Mouse (Mus musculus) liver, postnatal 0 days (tissue): Measurements from ENCODE around the gene Prokr1. TPM values are rescaled to one million over a fixed set of nuclear protein-coding genes. Genes with fewer than 3 reads are reported as not detected.

Experiments
- ATAC-seq: fragments of 200-750 bp; cut with Nextera tagmentation; 2 replicates; pipeline ENCODE4 v1.8.0; 2017; ENCODE audit warnings: mild to moderate bottlenecking, moderate library complexity
- DNase-seq: peaks from one replicate; pipeline ENCODE4 v3.0.0-alpha.2; 2016
- H3K27ac ChIP-seq: fragments of 300-500 bp; sonication (generic); 2 replicates; pipeline ENCODE4 v1.5.1; 2014; ENCODE audit warnings: antibody characterized with exemption, moderate library complexity, mild to moderate bottlenecking, low read depth
- H3K27me3 ChIP-seq: fragments of 300-500 bp; sonication (generic); 2 replicates; pipeline ENCODE4 v1.6.1; 2014; ENCODE audit warnings: low read length, control low read depth, mixed read lengths; ENCODE audit not compliant: insufficient read depth
- H3K36me3 ChIP-seq: fragments of 300-500 bp; sonication (generic); replicated peaks from 2 replicates; pipeline ENCODE4 v1.6.1; 2014; ENCODE audit warnings: mild to moderate bottlenecking, control low read depth, low read length, moderate library complexity, mixed read lengths; ENCODE audit not compliant: insufficient read depth
- H3K4me1 ChIP-seq: fragments of 300-500 bp; sonication (generic); 2 replicates; pipeline ENCODE4 v1.6.1; 2014; ENCODE audit warnings: antibody characterized with exemption, mild to moderate bottlenecking, control low read depth; ENCODE audit not compliant: insufficient read depth
- H3K4me2 ChIP-seq: fragments of 300-500 bp; sonication (generic); 2 replicates; pipeline ENCODE4 v1.6.1; 2014; ENCODE audit warnings: low read depth, mild to moderate bottlenecking, low read length, moderate library complexity, mixed read lengths
- H3K4me3 ChIP-seq: fragments of 300-500 bp; sonication (generic); 2 replicates; pipeline ENCODE4 v1.5.1; 2014; ENCODE audit warnings: low read depth, low read length
- H3K9ac ChIP-seq: fragments of 300-500 bp; sonication (generic); replicated peaks from 2 replicates; pipeline ENCODE4 v1.6.1; 2014; ENCODE audit warnings: mild to moderate bottlenecking, moderate library complexity
- H3K9me3 ChIP-seq: fragments of 300-500 bp; sonication (generic); 2 replicates; pipeline ENCODE4 v1.6.1; 2016; ENCODE audit warnings: mild to moderate bottlenecking, control low read depth, low read length, mixed read lengths
- CTCF ChIP-seq: sonication (generic); IDR thresholded peaks from 2 replicates; pipeline ENCODE4 v1.5.1; 2016; ENCODE audit warnings: antibody characterized with exemption, low read depth
- EP300 ChIP-seq: IDR thresholded peaks from 2 replicates; pipeline ENCODE4 v1.6.1; 2016; ENCODE audit warnings: antibody characterized with exemption, low read depth, mild to moderate bottlenecking
- whole genome bisulfite sequencing: fragments of 180-500 bp; shearing (Covaris S2); extraction: QIAGEN DNeasy Blood & Tissue Kit; methylation state at CpG from one replicate; pipeline ENCODE4 v1.1.7; 2014; ENCODE audit not compliant: insufficient replicate concordance; 5-methylcytosine and 5-hydroxymethylcytosine counted together
- polyA plus RNA-seq: library from polyadenylated mRNA; unstranded; fragments of >200 nt; fragmentation: Nextera tagmentation; extraction: Ambion mirVana; gene quantifications from 2 replicates; pipeline ENCODE4 v1.2.1, GENCODE M21; 2015

Prokr1 gene
- polyA plus RNA-seq, 1 experiment from 2014 or later, result 1.1 TPM

DNA sequence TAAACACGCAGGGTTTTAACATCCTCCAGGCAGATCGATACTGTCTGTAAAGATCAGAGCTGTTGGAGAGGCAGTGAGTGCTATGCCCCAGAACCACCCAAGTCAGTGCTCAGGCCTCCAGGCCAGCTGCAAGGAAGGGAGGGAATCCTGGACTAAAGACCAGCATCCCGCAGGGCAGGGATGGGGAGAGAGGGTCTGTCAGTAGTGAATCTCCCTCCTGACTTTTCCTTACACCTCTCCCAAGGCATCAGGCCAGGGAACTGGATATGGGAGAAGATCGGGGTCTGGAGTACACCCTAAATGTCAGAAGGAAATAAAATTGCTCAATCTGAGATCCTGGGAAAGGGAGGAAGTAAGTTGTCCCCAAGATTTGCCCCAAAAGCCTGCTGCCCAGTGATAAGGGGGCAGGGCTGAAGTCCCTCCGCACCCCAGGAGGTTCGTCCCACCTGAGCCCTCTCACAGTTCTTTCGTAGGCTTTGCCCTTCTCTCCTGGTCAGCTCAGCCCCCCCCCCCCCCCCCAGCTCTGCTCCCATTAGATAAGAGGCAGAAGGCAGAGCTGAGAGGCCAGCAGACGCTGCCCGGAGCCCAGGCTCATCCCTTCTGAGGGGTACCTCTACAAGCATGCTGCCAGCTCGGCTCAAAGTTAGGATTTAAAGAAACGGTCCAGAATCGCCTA lies 687 bp downstream of the Prokr1 start:
- whole genome bisulfite sequencing, result 19% methylated on average over 12 of the region's 12 CpGs
- Histone ChIP-seq H3K4me2 (peak overlapping the region; percentile 81), H3K4me3 (peak overlapping the region; percentile 50), H3K9me3 (no peaks in the 10 kb centered on the region), H3K27me3 (peaks cover 11% of the 10 kb centered on the region), H3K27ac (0 out of 2 replicates have a peak overlapping the region, but pooled peaks have one; percentile 1), H3K4me1 (peaks cover 18% of the 10 kb centered on the region), H3K36me3 (no peaks in the 10 kb centered on the region), H3K9ac (peak overlapping the region; percentile 62)
- DNase-seq (no peak), ATAC-seq (peak; percentile 69)
- no peak for TF ChIP-seq CTCF
- TF ChIP-seq EP300, result peak; percentile 30; the same call in 1 of the 2 replicates

DNA sequence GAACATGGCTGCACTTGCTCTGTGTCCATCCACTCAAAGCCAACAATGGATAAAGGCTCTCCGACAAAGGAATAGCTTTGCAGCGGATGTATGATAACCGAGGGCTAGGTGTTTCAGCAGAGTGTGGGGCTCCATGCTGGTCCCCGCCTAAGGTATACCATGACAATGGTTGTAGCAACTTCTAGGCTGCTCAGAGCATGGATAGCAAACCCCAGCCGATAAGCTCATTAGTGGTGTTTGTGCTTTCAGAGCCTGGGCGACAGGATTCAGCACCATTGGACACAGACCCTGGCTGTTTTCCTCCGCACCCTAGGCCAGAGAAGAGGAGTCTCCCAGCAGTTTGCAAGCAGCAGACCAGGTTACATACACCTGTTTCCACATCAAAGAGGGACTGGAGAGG lies 6.6 kb downstream of the Prokr1 start:
- TF ChIP-seq CTCF (no peak), EP300 (no peak)
- H3K36me3 ChIP-seq, result no peaks in the 10 kb centered on the region
- no peaks in the 10 kb centered on the region for H3K9me3 ChIP-seq
- H3K4me2 ChIP-seq, result no peak overlapping the region; the same call in 1 of the 2 replicates
- no peak overlapping the region for H3K4me3 ChIP-seq
- H3K9ac ChIP-seq, result no peak overlapping the region
- peaks cover 5% of the 10 kb centered on the region; the same call in 1 of the 2 replicates for H3K27me3 ChIP-seq
- ATAC-seq, result no peak
- WGBS, result 86% methylated on average over 7 of the region's 7 CpGs
- DNase-seq, result no peak
- H3K27ac ChIP-seq, result peak overlapping the region; percentile 89
- peaks cover 24% of the 10 kb centered on the region for H3K4me1 ChIP-seq

DNA sequence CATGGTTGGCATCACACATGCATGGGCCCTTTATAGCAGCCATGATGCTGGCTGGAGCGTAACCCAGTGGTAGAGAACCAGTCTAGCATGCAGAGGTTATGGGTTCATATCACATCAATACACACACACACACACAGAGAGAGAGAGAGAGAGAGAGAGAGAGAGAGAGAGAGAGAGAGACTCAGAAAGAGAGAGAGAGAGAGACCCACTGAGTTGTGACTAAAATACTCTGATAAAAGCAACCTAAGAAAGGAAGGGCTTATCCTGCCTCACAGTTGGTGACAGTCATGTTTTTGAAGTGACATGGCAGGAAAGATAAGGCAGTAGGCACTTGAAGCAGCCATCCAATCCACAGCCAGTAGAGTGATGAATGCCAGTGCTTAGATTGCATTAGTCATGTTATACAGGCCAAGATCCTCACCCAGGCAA lies 7.3 kb downstream of the Prokr1 start:
- Histone ChIP-seq H3K27me3 (no peaks in the 10 kb centered on the region), H3K27ac (peak overlapping the region; percentile 89), H3K4me2 (peak overlapping the region; percentile 53), H3K4me1 (peaks cover 24% of the 10 kb centered on the region), H3K9me3 (no peaks in the 10 kb centered on the region), H3K36me3 (no peaks in the 10 kb centered on the region), H3K4me3 (no peak overlapping the region), H3K9ac (peak overlapping the region; percentile 30)
- peak; percentile 99 for ATAC-seq
- peak; percentile 37 for DNase-seq
- TF ChIP-seq EP300, result peak; percentile 99
- TF ChIP-seq CTCF, result no peak
- WGBS, result 63% methylated on average over 1 of the region's 1 CpGs

DNA sequence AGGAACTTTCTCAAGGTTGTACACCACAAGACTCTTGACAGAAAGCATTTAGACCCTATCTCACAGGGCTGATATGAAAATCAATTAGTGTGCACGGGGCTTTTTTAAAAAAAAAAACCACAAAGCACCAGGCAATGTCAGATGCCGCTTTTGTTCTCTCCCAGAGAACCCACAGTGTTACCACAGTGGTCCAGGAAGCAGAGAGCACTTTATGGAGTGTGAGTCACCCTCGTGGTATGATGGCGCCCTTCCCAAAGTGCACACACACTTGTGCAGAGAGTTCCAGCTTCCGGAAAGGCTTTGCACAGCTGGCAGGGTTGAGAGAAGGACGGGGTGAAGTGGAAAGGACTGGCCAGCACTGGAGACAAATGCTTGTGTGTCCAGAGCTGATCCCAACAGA lies 8.1 kb downstream of the Prokr1 start:
- H3K9ac ChIP-seq, result peak overlapping the region; percentile 30
- H3K27me3 ChIP-seq, result no peaks in the 10 kb centered on the region
- peak overlapping the region; percentile 53 for H3K4me2 ChIP-seq
- H3K36me3 ChIP-seq, result no peaks in the 10 kb centered on the region
- no peak for TF ChIP-seq CTCF
- peak; percentile 41 for DNase-seq
- peaks cover 24% of the 10 kb centered on the region for H3K4me1 ChIP-seq
- H3K4me3 ChIP-seq, result no peak overlapping the region
- no peak for ATAC-seq
- no peaks in the 10 kb centered on the region for H3K9me3 ChIP-seq
- H3K27ac ChIP-seq, result peak overlapping the region; percentile 89
- WGBS, result 18% methylated on average over 6 of the region's 6 CpGs

DNA sequence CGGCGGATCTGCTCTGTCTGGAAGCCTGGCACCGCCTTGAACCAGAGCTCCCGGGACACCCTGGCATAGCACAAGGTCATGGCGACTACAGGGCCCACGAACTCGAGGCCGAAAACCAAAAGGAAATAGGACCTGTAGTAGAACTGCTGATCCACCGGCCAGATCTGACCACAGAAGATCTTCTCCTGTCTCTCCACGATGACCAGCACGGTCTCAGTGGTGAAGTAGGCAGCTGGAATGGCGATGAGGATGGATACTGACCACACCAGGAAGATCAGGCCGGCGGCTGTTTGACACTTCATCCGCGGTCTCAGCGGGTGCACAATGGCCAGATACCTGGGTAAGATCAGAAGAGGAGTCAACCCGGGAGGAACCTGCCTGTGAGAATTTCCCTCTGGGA lies 9.0 kb downstream of the Prokr1 start:
- Histone ChIP-seq H3K4me1 (peaks cover 24% of the 10 kb centered on the region), H3K36me3 (no peaks in the 10 kb centered on the region), H3K4me3 (no peak overlapping the region), H3K9ac (no peak overlapping the region), H3K9me3 (no peaks in the 10 kb centered on the region), H3K27ac (no peak overlapping the region), H3K27me3 (no peaks in the 10 kb centered on the region), H3K4me2 (no peak overlapping the region)
- ATAC-seq (no peak), DNase-seq (no peak)
- no peak for TF ChIP-seq CTCF
- no peak for TF ChIP-seq EP300
- WGBS, result 81% methylated on average over 18 of the region's 18 CpGs

DNA sequence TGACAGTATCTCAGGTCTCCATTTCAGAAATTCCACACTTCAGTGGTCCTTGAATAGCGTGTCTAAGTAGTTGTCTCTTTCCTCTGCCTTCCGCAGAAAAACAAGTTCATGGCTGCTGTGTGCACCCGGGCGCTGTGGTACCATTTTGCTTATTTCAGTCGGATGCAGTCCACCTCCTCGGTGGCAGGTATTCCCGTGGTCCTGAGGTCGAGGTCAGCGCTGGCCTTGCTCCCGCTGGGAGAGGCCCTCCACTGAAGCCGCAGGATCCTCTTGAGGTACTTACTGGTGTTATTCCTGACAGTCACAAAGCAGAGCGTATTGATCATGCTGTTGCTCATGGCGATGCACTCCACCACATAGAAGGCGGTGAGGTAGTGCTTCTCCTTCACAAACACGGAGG lies 9.5 kb downstream of the Prokr1 start:
- peaks cover 24% of the 10 kb centered on the region for H3K4me1 ChIP-seq
- no peak overlapping the region for H3K4me3 ChIP-seq
- no peak for ATAC-seq
- H3K9me3 ChIP-seq, result no peaks in the 10 kb centered on the region
- no peaks in the 10 kb centered on the region for H3K27me3 ChIP-seq
- no peak overlapping the region for H3K27ac ChIP-seq
- H3K4me2 ChIP-seq, result no peak overlapping the region
- 89% methylated on average over 15 of the region's 15 CpGs for whole genome bisulfite sequencing
- no peak for TF ChIP-seq CTCF
- no peak for TF ChIP-seq EP300
- no peak for DNase-seq
- no peak overlapping the region for H3K9ac ChIP-seq
- H3K36me3 ChIP-seq, result no peaks in the 10 kb centered on the region

DNA sequence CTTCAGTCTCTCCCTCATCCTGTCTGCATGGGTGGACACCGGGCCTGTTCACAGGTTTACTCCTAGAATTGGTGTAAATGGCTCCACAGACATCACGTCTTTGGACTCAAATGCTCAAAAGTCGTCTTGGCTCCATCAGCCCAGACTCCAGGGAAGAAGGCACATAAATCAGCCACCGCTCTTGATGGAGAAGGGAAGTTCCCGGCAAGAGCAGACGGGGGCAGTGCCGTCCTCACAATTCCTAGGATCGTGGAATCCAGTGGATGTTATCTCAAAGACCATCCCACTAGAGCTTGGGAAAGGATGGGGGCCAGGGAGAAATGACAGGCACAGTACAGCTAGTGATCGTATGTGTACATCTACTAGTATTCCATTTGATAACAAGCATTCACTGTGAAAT lies 12.3 kb downstream of the Prokr1 start:
- peak; percentile 45 for TF ChIP-seq CTCF
- TF ChIP-seq EP300, result no peak
- no peaks in the 10 kb centered on the region for H3K9me3 ChIP-seq
- WGBS, result 54% methylated on average over 9 of the region's 9 CpGs
- no peak overlapping the region for H3K4me2 ChIP-seq
- no peaks in the 10 kb centered on the region for H3K27me3 ChIP-seq
- H3K36me3 ChIP-seq, result no peaks in the 10 kb centered on the region
- ATAC-seq, result no peak
- DNase-seq, result no peak
- no peak overlapping the region for H3K9ac ChIP-seq
- H3K27ac ChIP-seq, result no peak overlapping the region
- peaks cover 16% of the 10 kb centered on the region for H3K4me1 ChIP-seq
- no peak overlapping the region for H3K4me3 ChIP-seq
